Mouse (Mus musculus): ENCODE measurements around the gene Rab33b.

DNA sequence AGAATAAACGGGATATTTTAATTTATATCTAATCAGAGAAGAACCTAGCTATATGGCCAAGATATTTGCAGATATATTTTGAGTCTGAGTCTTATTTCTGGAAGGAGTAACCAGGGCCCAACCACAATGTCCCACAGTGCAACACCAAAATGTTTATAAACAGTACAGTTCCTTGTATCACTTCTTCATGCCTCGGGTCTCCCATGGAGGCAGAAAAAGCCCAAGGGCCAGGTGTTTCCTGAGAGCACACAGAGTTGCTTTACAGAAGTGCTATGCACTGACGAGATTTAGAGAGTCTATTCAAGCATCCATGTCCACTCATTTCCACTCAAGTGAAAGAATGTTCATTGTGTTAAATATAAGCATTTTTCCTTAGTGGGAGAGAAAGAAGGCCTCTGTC is 1.8 kb upstream of the Rab33b start:
- TF ChIP-seq CTCF (IDR thresholded peaks at IDR 0.05; ENCODE audit: low read depth) = no peak
- no peak for TF ChIP-seq EP300 (IDR thresholded peaks at IDR 0.05; ENCODE audit: low read depth)

All from liver, postnatal 0 days (tissue).